Comparison of ENCODE assay signal across 30 mouse cellular contexts in genomic region chr5:109950281-109950680, GRCm38 (mm10). TPM values are rescaled to one million over a fixed set of nuclear protein-coding genes. Genes with fewer than 3 reads are reported as not detected.
"Had no signal": no experiment of that assay in that cellular context is flagged by ENCODE, and none has a peak within 500 bp of the region (broad histone marks: within the 10 kb centered on the region; RNA-seq: fewer than 3 reads in every experiment).

No protein-coding gene starts in this region.

- H3K36me3 ChIP-seq: limb, embryonic 10.5 days; limb, embryonic 12.5 days; limb, embryonic 13.5 days; limb, embryonic 15.5 days; liver, embryonic 12.5 days; liver, embryonic 13.5 days; liver, embryonic 15.5 days; lung, embryonic 15.5 days; midbrain, embryonic 10.5 days; midbrain, embryonic 12.5 days; midbrain, embryonic 13.5 days; midbrain, embryonic 15.5 days; neural tube, embryonic 12.5 days; neural tube, embryonic 13.5 days had no signal

- DNase-seq: left cerebral cortex, postnatal 4 days; liver; liver, embryonic 13.5 days; liver, postnatal 0 days; lung, adult 18-20 months; lung, adult 2 months; lung, embryonic 14.5 days; lung, postnatal 10 days; lung, postnatal 14 days; lung, postnatal 36 days; lung, postnatal 4 days; midbrain, embryonic 14.5 days had no signal

- H3K4me3 ChIP-seq: limb, embryonic 10.5 days; limb, embryonic 12.5 days; limb, embryonic 13.5 days; limb, embryonic 15.5 days; liver, embryonic 12.5 days; liver, embryonic 13.5 days; liver, embryonic 15.5 days; lung, embryonic 15.5 days; megakaryocyte, embryonic 14.5 days; midbrain, embryonic 10.5 days; midbrain, embryonic 12.5 days; midbrain, embryonic 13.5 days; midbrain, embryonic 15.5 days; myocyte; neural tube, embryonic 12.5 days; neural tube, embryonic 13.5 days had no signal

- H3K9me3 ChIP-seq: limb, embryonic 10.5 days; limb, embryonic 12.5 days; limb, embryonic 13.5 days; limb, embryonic 15.5 days; liver, embryonic 12.5 days; liver, embryonic 13.5 days; liver, embryonic 15.5 days; lung, embryonic 15.5 days; midbrain, embryonic 10.5 days; midbrain, embryonic 12.5 days; midbrain, embryonic 13.5 days; midbrain, embryonic 15.5 days; neural tube, embryonic 12.5 days; neural tube, embryonic 13.5 days had no signal

- H3K27me3 ChIP-seq: limb, embryonic 12.5 days; limb, embryonic 13.5 days; limb, embryonic 15.5 days; liver, embryonic 12.5 days; liver, embryonic 13.5 days; liver, embryonic 15.5 days; lung, embryonic 15.5 days; megakaryocyte, embryonic 14.5 days; midbrain, embryonic 12.5 days; midbrain, embryonic 13.5 days; midbrain, embryonic 15.5 days; neural tube, embryonic 12.5 days; neural tube, embryonic 13.5 days had no signal

- H3K27ac ChIP-seq: limb, embryonic 10.5 days; limb, embryonic 12.5 days; limb, embryonic 13.5 days; limb, embryonic 15.5 days; liver, embryonic 12.5 days; liver, embryonic 13.5 days; liver, embryonic 14.5 days; liver, embryonic 15.5 days; lung, embryonic 15.5 days; macrophage; midbrain, embryonic 10.5 days; midbrain, embryonic 12.5 days; midbrain, embryonic 13.5 days; midbrain, embryonic 15.5 days; neural tube, embryonic 12.5 days; neural tube, embryonic 13.5 days had no signal

- H3K9ac ChIP-seq: limb, embryonic 12.5 days; limb, embryonic 13.5 days; limb, embryonic 15.5 days; liver, embryonic 12.5 days; liver, embryonic 13.5 days; liver, embryonic 14.5 days; liver, embryonic 15.5 days; liver, postnatal 0 days; lung, embryonic 14.5 days; lung, embryonic 15.5 days; midbrain, embryonic 12.5 days; midbrain, embryonic 13.5 days; midbrain, embryonic 15.5 days; neural tube, embryonic 12.5 days; neural tube, embryonic 13.5 days had no signal

- H3K4me1 ChIP-seq: limb, embryonic 10.5 days; limb, embryonic 12.5 days; limb, embryonic 13.5 days; limb, embryonic 15.5 days; liver, embryonic 12.5 days; liver, embryonic 13.5 days; liver, embryonic 15.5 days; lung, embryonic 15.5 days; megakaryocyte, embryonic 14.5 days; midbrain, embryonic 10.5 days; midbrain, embryonic 12.5 days; midbrain, embryonic 13.5 days; midbrain, embryonic 15.5 days; neural tube, embryonic 12.5 days; neural tube, embryonic 13.5 days had no signal

RNA-seq across cellular contexts. Expression of gene Gm15446, which starts 27.1 kb away (rescaled TPM):
- total RNA-seq: liver, adult 2 months had no signal
